10 mouse cellular contexts compared by ENCODE assay signal in genomic region chr14:27044967-27045361, GRCm38 (mm10). TPM values are rescaled to one million over a fixed set of nuclear protein-coding genes. Genes with fewer than 3 reads are reported as not detected.
A peak's percentile ranks its signal among the peaks of the same experiment; 100 is the strongest.
DNase-seq lines count a peak whose midpoint lies in the region; ATAC-seq and TF ChIP-seq lines count a peak whose summit lies in the region.
"Had no signal": no experiment of that assay in that cellular context is flagged by ENCODE, and none has a peak within 500 bp of the region (broad histone marks: within the 10 kb centered on the region; RNA-seq: fewer than 3 reads in every experiment).

No protein-coding gene starts in this region.

- peaks cover 43% of the 10 kb centered on the region for H3K4me1 ChIP-seq in heart, embryonic 12.5 days (replicated peaks)
- H3K4me1 ChIP-seq in midbrain, postnatal 0 days (ENCODE audit: insufficient read depth, low read length), result no peaks in the 10 kb centered on the region; the same call in 1 of the 2 replicates

- H3K36me3 ChIP-seq in heart, embryonic 12.5 days, result no peaks in the 10 kb centered on the region
- H3K36me3 ChIP-seq in midbrain, postnatal 0 days (ENCODE audit: insufficient read depth, low read length), result peaks cover 7% of the 10 kb centered on the region; the same call in 1 of the 2 replicates

- peak overlapping the region; percentile 44 for H3K27ac ChIP-seq in heart, embryonic 12.5 days (ENCODE audit: poor library complexity, severe bottlenecking)
- no peak overlapping the region for H3K27ac ChIP-seq in midbrain, postnatal 0 days (ENCODE audit: low read depth, low read length)

- peak overlapping the region; percentile 35 for H3K4me2 ChIP-seq in heart, embryonic 12.5 days
- H3K4me2 ChIP-seq in midbrain, postnatal 0 days (ENCODE audit: low read depth, low read length, poor library complexity, severe bottlenecking), result no peak overlapping the region

- peak; percentile 66 for ATAC-seq in heart, embryonic 12.5 days (ENCODE audit: insufficient number of reproducible peaks, low FRiP score)
- ATAC-seq in midbrain, postnatal 0 days (ENCODE audit: low FRiP score), result no peak

- H3K9me3 ChIP-seq in heart, embryonic 12.5 days (replicated peaks), result no peaks in the 10 kb centered on the region
- no peaks in the 10 kb centered on the region for H3K9me3 ChIP-seq in midbrain, postnatal 0 days (ENCODE audit: low read length)

- peak; percentile 34 for TF ChIP-seq CTCF in midbrain, postnatal 0 days (IDR thresholded peaks at IDR 0.05)

- no peak overlapping the region for H3K9ac ChIP-seq in heart, embryonic 12.5 days
- H3K9ac ChIP-seq in midbrain, postnatal 0 days (replicated peaks; ENCODE audit: low read length, poor library complexity, severe bottlenecking), result no peak overlapping the region

- H3K4me3 ChIP-seq in heart, embryonic 12.5 days, result no peak overlapping the region
- no peak overlapping the region for H3K4me3 ChIP-seq in midbrain, postnatal 0 days (ENCODE audit: low read depth, low read length)
- H3K4me3 ChIP-seq: erythroblast, embryonic 14.5 days had no signal

- WGBS in heart, embryonic 12.5 days, result under 1% methylated on average over 2 of the region's 2 CpGs
- 33% methylated on average over 2 of the region's 2 CpGs for WGBS in midbrain, postnatal 0 days

- DNase-seq in CD4-positive, CD25-positive, alpha-beta regulatory T cell, adult 2 months (ENCODE audit: low read depth, low spot score), result peak; percentile 52
- DNase-seq in MEL-GATA-1-ER (ENCODE audit: extremely low read depth, low read depth), result peak; percentile 52
- DNase-seq in kidney, postnatal 25 days, result peak; percentile 24 to 51
- no peak for DNase-seq in midbrain, postnatal 0 days (ENCODE audit: low spot score)
- no peak for DNase-seq in gastrocnemius, postnatal 25 days
- DNase-seq in layer of hippocampus, adult 9-10 months (ENCODE audit: low spot score), result no peak
- DNase-seq in adrenal gland, adult 8-10 months, result no peak

- no peaks in the 10 kb centered on the region for H3K27me3 ChIP-seq in heart, embryonic 12.5 days (replicated peaks)
- peaks cover 1% of the 10 kb centered on the region; the same call in 1 of the 2 replicates for H3K27me3 ChIP-seq in midbrain, postnatal 0 days (ENCODE audit: insufficient read depth, low read length)

RNA-seq across cellular contexts. Expression of gene Il17rd, which starts 6.2 kb away (rescaled TPM):
- polyA plus RNA-seq in heart, embryonic 12.5 days (2016; fragmentation: Nextera tagmentation; extraction: Ambion mirVana), result 1.5 and 1.7 TPM in 2 replicates
- total RNA-seq in midbrain, postnatal 0 days (2014; rRNA removed), result 9.1 TPM in 2 replicates
- 1.2 and 1.5 TPM in 2 replicates for polyA plus RNA-seq in midbrain, postnatal 0 days (2015; fragmentation: Nextera tagmentation; extraction: Ambion mirVana)
- 1 to 10 TPM; 2.1 to 2.4 TPM for total RNA-seq in gastrocnemius, postnatal 25 days (2021)
- 1 to 10 TPM; 3.6 to 6.4 (median 5.1) TPM for total RNA-seq in adrenal gland, adult 8-10 months (2022)

RNA-seq across cellular contexts. Expression of gene Hesx1, which starts 50.7 kb away (rescaled TPM):
- polyA plus RNA-seq in heart, embryonic 12.5 days (2016; fragmentation: Nextera tagmentation; extraction: Ambion mirVana), result 0.26 and 0.52 TPM in 2 replicates
- 0.88 TPM in 1 of 2 replicates, not detected in the other for total RNA-seq in midbrain, postnatal 0 days (2014; rRNA removed)
- 0.16 and 0.40 TPM in 2 replicates for polyA plus RNA-seq in midbrain, postnatal 0 days (2015; fragmentation: Nextera tagmentation; extraction: Ambion mirVana)
- total RNA-seq in gastrocnemius, postnatal 25 days (2021), result not detected
- under 1 TPM in 2 of 4 experiments, not detected in 2; 0.35 to 0.49 TPM for total RNA-seq in adrenal gland, adult 8-10 months (2022)
- polyA plus RNA-seq: testis, adult 2 months had no signal

Comparison
In these comparisons a context has a peak if more than half of its experiments do, and no peak if none do; other contexts are left out.
1. DNase-seq: peak in CD4-positive, CD25-positive, alpha-beta regulatory T cell, adult 2 months (single experiment), MEL-GATA-1-ER (single experiment) and kidney, postnatal 25 days (2 of 2); none in midbrain, postnatal 0 days (single experiment), gastrocnemius, postnatal 25 days (single experiment), layer of hippocampus, adult 9-10 months (single experiment) and adrenal gland, adult 8-10 months (single experiment).